Mouse (Mus musculus): ENCODE results near the gene Tjp3. TPM values are rescaled to one million over a fixed set of nuclear protein-coding genes. Genes with fewer than 3 reads are reported as not detected.

Tjp3 gene
- polyA plus RNA-seq, 1 experiment from 2014 or later = 29.1 TPM

DNA sequence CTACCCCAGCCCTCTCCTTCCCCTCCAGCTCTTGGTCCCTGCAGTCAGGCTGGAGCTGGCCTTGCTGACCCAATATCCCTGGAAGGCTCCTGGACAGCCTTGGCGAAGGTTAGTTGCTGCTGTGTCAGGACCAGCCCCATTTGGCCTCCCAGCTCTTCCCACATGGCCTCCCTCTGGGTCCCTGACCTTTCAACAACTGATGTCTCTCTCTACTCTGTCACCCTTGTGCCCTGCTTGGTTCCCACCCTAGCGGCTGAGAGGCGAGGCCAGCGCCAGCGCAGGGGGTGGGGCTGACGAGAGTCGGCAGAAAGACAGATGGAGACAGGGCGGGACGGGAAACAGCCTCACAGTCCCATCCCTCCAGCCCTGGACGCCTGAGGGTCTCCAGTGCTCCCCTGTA lies 37.0 kb upstream of the Tjp3 start, which contains the start of gene Tbxa2r:
TSS of gene Tbxa2r (plus strand) at position 346 of the 400 bp plus-strand sequence.
- no peaks in the 10 kb centered on the region for H3K9me3 ChIP-seq (replicated peaks; ENCODE audit: control insufficient read depth, low read length)
- H3K27me3 ChIP-seq (ENCODE audit: control insufficient read depth, insufficient read depth, low read length) = no peaks in the 10 kb centered on the region
- peak; percentile 37; the same call in 1 of the 2 replicates for ATAC-seq (ENCODE audit: insufficient read depth, low FRiP score)
- H3K36me3 ChIP-seq (ENCODE audit: control insufficient read depth, insufficient read depth, low read length) = peaks cover 30% of the 10 kb centered on the region
- H3K4me1 ChIP-seq (ENCODE audit: control insufficient read depth, insufficient read depth, low read length) = peaks cover 30% of the 10 kb centered on the region
- H3K4me2 ChIP-seq (ENCODE audit: low read depth, low read length) = peak within 1 kb of the TSS; percentile 62
- peak within 1 kb of the TSS; percentile 97 for H3K27ac ChIP-seq (ENCODE audit: low read length)
- H3K4me3 ChIP-seq (replicated peaks; ENCODE audit: low read length) = peak within 1 kb of the TSS; percentile 44
- WGBS = 9% methylated on average over 10 of the region's 10 CpGs
- H3K9ac ChIP-seq (ENCODE audit: low read length) = peak within 1 kb of the TSS; percentile 71

DNA sequence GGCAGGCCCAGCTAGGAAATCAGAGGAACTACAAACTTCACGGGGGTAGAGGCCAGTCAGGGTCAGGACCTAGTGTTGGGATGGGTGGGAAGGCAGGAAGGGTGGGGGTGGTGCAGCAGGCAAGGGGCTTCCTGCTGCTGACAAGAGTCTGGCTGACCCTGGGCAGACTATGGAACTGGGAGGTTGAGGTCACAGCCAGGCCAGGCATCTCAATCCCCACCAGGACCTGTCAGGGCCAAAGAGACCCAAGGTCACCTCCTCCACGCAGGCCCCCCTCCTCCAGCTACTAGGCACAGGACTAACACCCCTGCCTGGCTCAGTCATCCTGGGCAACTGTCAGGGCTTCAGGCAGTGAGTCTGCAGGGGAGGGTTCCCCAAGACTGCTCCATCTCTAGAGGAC lies 36.6 kb upstream of the Tjp3 start:
- H3K9ac ChIP-seq (ENCODE audit: low read length) = peak overlapping the region; percentile 71
- H3K4me2 ChIP-seq (ENCODE audit: low read depth, low read length) = peak overlapping the region; percentile 62; the same call in 1 of the 2 replicates
- 14% methylated on average over 2 of the region's 2 CpGs for WGBS

DNA sequence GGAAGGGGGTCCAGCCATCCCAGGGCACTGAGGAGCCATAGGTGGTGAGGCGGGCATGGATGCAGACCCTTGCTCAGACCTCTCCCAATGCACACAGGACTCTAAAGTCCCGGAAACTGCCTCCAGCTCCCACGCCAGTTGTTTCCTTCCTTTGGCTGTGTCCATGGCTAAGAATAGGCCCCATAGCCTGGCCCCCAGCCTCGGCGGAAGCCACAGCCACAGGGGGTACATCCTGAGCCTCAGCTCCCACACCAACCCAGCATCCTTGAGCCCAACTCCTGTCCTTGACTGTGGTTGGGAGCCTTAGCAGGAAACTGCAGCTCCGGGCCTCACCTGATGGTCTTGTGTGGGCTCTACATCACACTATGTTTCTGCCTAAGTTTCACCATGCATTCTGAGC lies 35.5 kb upstream of the Tjp3 start:
- peaks cover 42% of the 10 kb centered on the region for H3K36me3 ChIP-seq (ENCODE audit: control insufficient read depth, insufficient read depth, low read length)
- no peak overlapping the region for H3K9ac ChIP-seq (ENCODE audit: low read length)
- 71% methylated on average over 6 of the region's 6 CpGs for WGBS
- no peak for ATAC-seq (ENCODE audit: insufficient read depth, low FRiP score)
- H3K9me3 ChIP-seq (replicated peaks; ENCODE audit: control insufficient read depth, low read length) = no peaks in the 10 kb centered on the region
- H3K4me2 ChIP-seq (ENCODE audit: low read depth, low read length) = no peak overlapping the region
- no peak overlapping the region; the same call in 1 of the 2 replicates for H3K4me3 ChIP-seq (replicated peaks; ENCODE audit: low read length)
- peak overlapping the region; percentile 42; the same call in 1 of the 2 replicates for H3K27ac ChIP-seq (ENCODE audit: low read length)
- H3K4me1 ChIP-seq (ENCODE audit: control insufficient read depth, insufficient read depth, low read length) = peaks cover 28% of the 10 kb centered on the region
- no peaks in the 10 kb centered on the region for H3K27me3 ChIP-seq (ENCODE audit: control insufficient read depth, insufficient read depth, low read length)

More for the DNA sequence above, 36.6 kb upstream of the Tjp3 start:
- H3K27ac ChIP-seq (ENCODE audit: low read length) = peak overlapping the region; percentile 97
- no peak for ATAC-seq (ENCODE audit: insufficient read depth, low FRiP score)
- no peaks in the 10 kb centered on the region for H3K9me3 ChIP-seq (replicated peaks; ENCODE audit: control insufficient read depth, low read length)
- peaks cover 35% of the 10 kb centered on the region for H3K36me3 ChIP-seq (ENCODE audit: control insufficient read depth, insufficient read depth, low read length)
- peaks cover 30% of the 10 kb centered on the region for H3K4me1 ChIP-seq (ENCODE audit: control insufficient read depth, insufficient read depth, low read length)
- no peak overlapping the region for H3K4me3 ChIP-seq (replicated peaks; ENCODE audit: low read length)
- no peaks in the 10 kb centered on the region for H3K27me3 ChIP-seq (ENCODE audit: control insufficient read depth, insufficient read depth, low read length)

DNA sequence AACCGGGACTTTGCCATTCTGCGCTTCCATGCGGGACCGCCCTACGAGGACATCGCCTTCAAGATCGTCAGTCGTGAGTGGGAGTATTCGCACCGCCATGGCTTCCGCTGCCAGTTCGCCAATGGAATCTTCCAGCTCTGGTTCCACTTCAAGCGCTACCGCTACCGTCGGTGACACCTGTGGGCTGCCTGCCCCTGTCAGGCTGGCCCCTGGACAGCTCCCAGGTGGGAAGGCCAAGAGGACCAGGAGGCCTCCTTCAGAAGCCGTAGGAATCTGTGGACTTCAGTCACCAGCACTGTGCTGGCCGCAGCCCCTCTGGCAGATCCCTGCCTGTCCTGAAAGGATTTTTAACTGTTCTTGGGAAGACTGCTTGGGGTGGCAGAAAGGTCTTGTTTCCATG lies 34.4 kb upstream of the Tjp3 start:
- Histone ChIP-seq H3K4me1 (ENCODE audit: control insufficient read depth, insufficient read depth, low read length) (peaks cover 31% of the 10 kb centered on the region), H3K4me2 (ENCODE audit: low read depth, low read length) (no peak overlapping the region), H3K9ac (ENCODE audit: low read length) (no peak overlapping the region), H3K36me3 (ENCODE audit: control insufficient read depth, insufficient read depth, low read length) (peaks cover 42% of the 10 kb centered on the region), H3K27me3 (ENCODE audit: control insufficient read depth, insufficient read depth, low read length) (no peaks in the 10 kb centered on the region), H3K27ac (ENCODE audit: low read length) (no peak overlapping the region), H3K4me3 (replicated peaks; ENCODE audit: low read length) (no peak overlapping the region), H3K9me3 (replicated peaks; ENCODE audit: control insufficient read depth, low read length) (no peaks in the 10 kb centered on the region)
- ATAC-seq (ENCODE audit: insufficient read depth, low FRiP score) = no peak
- WGBS = 91% methylated on average over 18 of the region's 18 CpGs

DNA sequence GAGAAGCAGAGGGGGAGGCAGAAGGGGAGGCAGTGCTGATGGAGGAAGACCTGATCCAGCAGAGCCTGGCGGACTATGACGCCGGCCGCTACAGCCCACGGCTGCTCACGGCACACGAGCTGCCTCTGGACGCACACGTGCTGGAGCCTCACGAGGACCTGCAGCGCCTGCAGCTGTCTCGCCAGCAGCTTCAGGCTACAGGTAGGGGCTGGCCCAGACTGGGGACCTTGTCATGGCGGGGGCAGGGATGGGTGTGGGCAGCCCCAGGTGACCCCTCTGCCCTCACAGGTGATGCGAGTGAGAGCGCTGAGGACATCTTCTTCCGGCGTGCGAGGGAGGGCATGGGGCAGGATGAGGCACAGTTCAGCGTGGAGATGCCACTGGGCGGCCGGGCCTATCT lies 33.8 kb upstream of the Tjp3 start:
- Histone ChIP-seq H3K36me3 (ENCODE audit: control insufficient read depth, insufficient read depth, low read length) (peaks cover 42% of the 10 kb centered on the region), H3K9me3 (replicated peaks; ENCODE audit: control insufficient read depth, low read length) (no peaks in the 10 kb centered on the region), H3K4me2 (ENCODE audit: low read depth, low read length) (no peak overlapping the region), H3K9ac (ENCODE audit: low read length) (no peak overlapping the region), H3K4me3 (replicated peaks; ENCODE audit: low read length) (no peak overlapping the region), H3K27ac (ENCODE audit: low read length) (no peak overlapping the region), H3K4me1 (ENCODE audit: control insufficient read depth, insufficient read depth, low read length) (peaks cover 26% of the 10 kb centered on the region), H3K27me3 (ENCODE audit: control insufficient read depth, insufficient read depth, low read length) (no peaks in the 10 kb centered on the region)
- 92% methylated on average over 21 of the region's 21 CpGs for WGBS
- no peak for ATAC-seq (ENCODE audit: insufficient read depth, low FRiP score)

DNA sequence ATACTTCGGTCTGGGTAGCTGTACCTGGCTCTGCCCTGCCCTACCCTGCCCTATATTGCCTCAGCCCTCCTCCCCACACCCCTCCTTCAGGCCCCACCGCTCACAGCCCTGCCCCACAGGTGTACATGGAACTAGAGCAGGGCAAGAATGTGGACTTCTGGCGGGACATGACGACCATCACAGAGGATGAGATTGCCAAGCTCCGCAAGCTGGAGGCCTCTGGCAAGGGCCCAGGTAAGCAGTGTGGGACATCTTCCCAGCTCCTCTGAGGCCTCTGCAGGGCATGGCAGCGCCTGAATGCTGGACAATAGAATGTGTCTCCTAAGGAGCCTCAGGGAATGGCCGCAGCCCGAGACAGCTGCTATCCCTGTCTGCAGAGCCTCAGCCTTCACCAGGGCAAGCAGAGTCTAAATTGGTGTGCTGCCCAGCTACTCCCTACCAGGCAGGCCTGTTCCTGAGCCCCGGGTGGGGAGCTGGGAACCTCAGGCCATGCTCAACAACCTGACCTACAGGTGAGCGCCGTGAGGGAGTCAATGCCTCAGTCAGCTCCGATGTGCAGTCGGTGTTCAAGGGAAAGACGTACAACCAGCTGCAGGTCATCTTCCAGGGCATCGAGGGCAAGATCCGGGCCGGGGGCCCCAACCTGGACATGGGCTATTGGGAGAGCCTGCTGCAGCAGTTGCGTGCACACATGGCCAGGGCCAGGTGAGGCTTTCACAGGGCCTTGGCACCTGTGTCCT lies 32.6 kb upstream of the Tjp3 start:
- no peak overlapping the region for H3K9ac ChIP-seq (ENCODE audit: low read length)
- no peaks in the 10 kb centered on the region for H3K27me3 ChIP-seq (ENCODE audit: control insufficient read depth, insufficient read depth, low read length)
- peaks cover 42% of the 10 kb centered on the region for H3K36me3 ChIP-seq (ENCODE audit: control insufficient read depth, insufficient read depth, low read length)
- no peaks in the 10 kb centered on the region for H3K9me3 ChIP-seq (replicated peaks; ENCODE audit: control insufficient read depth, low read length)
- WGBS = 93% methylated on average over 18 of the region's 18 CpGs
- no peak overlapping the region for H3K4me2 ChIP-seq (ENCODE audit: low read depth, low read length)
- H3K4me3 ChIP-seq (replicated peaks; ENCODE audit: low read length) = no peak overlapping the region
- no peak for ATAC-seq (ENCODE audit: insufficient read depth, low FRiP score)
- H3K27ac ChIP-seq (ENCODE audit: low read length) = no peak overlapping the region
- H3K4me1 ChIP-seq (ENCODE audit: control insufficient read depth, insufficient read depth, low read length) = peaks cover 26% of the 10 kb centered on the region

DNA sequence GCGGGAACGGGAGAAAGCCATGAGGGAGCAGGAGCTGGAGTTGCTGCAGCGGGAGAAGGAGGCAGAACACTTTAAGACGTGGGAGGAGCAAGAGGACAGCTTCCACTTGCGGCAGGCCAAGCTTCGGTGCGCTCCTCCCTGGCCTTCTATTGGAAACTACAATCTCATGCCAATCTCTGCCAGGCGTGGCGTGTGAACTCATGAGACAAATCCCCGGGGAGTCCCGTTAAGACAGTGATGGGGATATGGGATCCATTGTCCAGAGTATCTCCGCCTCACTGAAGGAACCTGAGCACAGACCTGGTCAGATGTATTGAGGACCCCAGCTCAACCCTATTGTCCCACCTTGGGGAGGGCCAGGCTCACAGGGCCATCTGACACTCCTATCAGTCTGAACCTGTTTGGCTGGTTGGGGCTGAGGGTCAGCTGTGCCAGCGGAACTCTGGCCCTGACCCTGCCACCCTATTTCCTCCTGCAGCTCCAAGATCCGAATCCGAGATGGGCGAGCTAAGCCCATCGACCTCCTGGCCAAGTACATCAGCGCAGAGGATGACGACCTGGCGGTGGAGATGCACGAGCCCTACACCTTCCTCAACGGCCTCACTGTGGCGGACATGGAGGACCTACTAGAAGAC lies 31.9 kb upstream of the Tjp3 start:
- H3K4me1 ChIP-seq (ENCODE audit: control insufficient read depth, insufficient read depth, low read length) = peaks cover 25% of the 10 kb centered on the region
- WGBS = 90% methylated on average over 23 of the region's 23 CpGs
- H3K27me3 ChIP-seq (ENCODE audit: control insufficient read depth, insufficient read depth, low read length) = no peaks in the 10 kb centered on the region
- H3K27ac ChIP-seq (ENCODE audit: low read length) = no peak overlapping the region
- no peak overlapping the region for H3K9ac ChIP-seq (ENCODE audit: low read length)
- H3K4me2 ChIP-seq (ENCODE audit: low read depth, low read length) = no peak overlapping the region
- no peak overlapping the region for H3K4me3 ChIP-seq (replicated peaks; ENCODE audit: low read length)
- ATAC-seq (ENCODE audit: insufficient read depth, low FRiP score) = no peak
- H3K9me3 ChIP-seq (replicated peaks; ENCODE audit: control insufficient read depth, low read length) = no peaks in the 10 kb centered on the region
- peaks cover 42% of the 10 kb centered on the region for H3K36me3 ChIP-seq (ENCODE audit: control insufficient read depth, insufficient read depth, low read length)

DNA sequence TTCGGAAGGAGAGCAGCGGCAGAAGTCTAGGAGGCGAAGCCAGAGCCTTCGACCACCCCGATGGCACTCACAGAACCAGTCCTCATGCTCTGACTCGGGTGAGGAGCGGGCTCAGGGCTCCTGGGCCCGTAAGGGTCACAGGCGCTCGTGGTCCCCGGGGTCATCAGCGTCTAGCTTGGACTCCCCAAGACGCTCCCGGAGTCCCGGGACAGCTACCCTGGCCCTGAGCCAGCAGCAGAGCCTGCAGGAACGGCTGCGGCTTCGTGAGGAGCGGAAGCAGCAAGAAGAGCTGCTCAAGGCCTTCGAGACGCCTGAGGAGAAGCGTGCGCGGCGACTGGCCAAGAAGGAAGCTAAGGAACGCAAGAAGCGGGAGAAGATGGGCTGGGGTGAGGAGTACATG lies 31.1 kb upstream of the Tjp3 start:
- Histone ChIP-seq H3K27ac (ENCODE audit: low read length) (no peak overlapping the region), H3K9ac (ENCODE audit: low read length) (no peak overlapping the region), H3K27me3 (ENCODE audit: control insufficient read depth, insufficient read depth, low read length) (no peaks in the 10 kb centered on the region), H3K9me3 (replicated peaks; ENCODE audit: control insufficient read depth, low read length) (no peaks in the 10 kb centered on the region), H3K4me1 (ENCODE audit: control insufficient read depth, insufficient read depth, low read length) (peaks cover 26% of the 10 kb centered on the region), H3K36me3 (ENCODE audit: control insufficient read depth, insufficient read depth, low read length) (peaks cover 42% of the 10 kb centered on the region), H3K4me3 (replicated peaks; ENCODE audit: low read length) (no peak overlapping the region), H3K4me2 (ENCODE audit: low read depth, low read length) (peak overlapping the region; percentile 96)
- no peak for ATAC-seq (ENCODE audit: insufficient read depth, low FRiP score)
- WGBS = 90% methylated on average over 27 of the region's 27 CpGs

DNA sequence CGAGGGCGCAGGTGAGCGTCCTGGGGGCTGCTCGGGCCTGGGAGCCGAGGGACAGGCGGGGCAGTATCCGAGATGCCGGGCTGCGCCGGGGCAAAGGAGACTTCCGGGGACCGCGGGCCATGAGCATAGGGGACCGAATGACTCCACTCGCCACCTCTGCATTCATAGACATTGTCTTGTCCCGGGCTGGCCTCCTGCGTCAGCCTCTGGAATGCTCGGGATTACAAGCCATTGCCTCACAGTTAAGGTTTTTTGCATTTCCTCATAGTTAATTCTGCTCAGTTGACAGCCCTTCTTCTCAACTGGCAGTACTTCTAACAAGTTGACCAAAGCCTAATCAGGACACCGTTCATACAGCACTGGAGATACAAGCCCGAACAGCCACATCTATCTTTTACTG lies 30.1 kb upstream of the Tjp3 start:
- WGBS = 2% methylated on average over 19 of the region's 20 CpGs
- Histone ChIP-seq H3K27me3 (ENCODE audit: control insufficient read depth, insufficient read depth, low read length) (no peaks in the 10 kb centered on the region), H3K4me3 (replicated peaks; ENCODE audit: low read length) (peak overlapping the region; percentile 96), H3K36me3 (ENCODE audit: control insufficient read depth, insufficient read depth, low read length) (peaks cover 37% of the 10 kb centered on the region), H3K9me3 (replicated peaks; ENCODE audit: control insufficient read depth, low read length) (no peaks in the 10 kb centered on the region), H3K9ac (ENCODE audit: low read length) (peak overlapping the region; percentile 93), H3K4me1 (ENCODE audit: control insufficient read depth, insufficient read depth, low read length) (peaks cover 36% of the 10 kb centered on the region), H3K27ac (ENCODE audit: low read length) (peak overlapping the region; percentile 89), H3K4me2 (ENCODE audit: low read depth, low read length) (peak overlapping the region; percentile 96)
- no peak for ATAC-seq (ENCODE audit: insufficient read depth, low FRiP score)
